Mouse (Mus musculus) natural killer cell, adult 2 months (primary cell): ENCODE measurements at regions not wholly inside any gene's neighbourhood (a gene's known extent, or its start where the extent isn't known, plus 50 kb on each side); places are given as distances from the start of the nearest gene placed in this dataset.

Source experiments
- DNase-seq, 2 experiments: peaks; one replicate each; pipeline ENCODE4 v3.0.0; 2022; ENCODE audit warnings: low spot score in 2 of 2

- DNase-seq, result no peak
Measured at GRCm38 (mm10) chr7:129048023-129048422, 208.8 kb upstream of the Plpp4 start.

DNA sequence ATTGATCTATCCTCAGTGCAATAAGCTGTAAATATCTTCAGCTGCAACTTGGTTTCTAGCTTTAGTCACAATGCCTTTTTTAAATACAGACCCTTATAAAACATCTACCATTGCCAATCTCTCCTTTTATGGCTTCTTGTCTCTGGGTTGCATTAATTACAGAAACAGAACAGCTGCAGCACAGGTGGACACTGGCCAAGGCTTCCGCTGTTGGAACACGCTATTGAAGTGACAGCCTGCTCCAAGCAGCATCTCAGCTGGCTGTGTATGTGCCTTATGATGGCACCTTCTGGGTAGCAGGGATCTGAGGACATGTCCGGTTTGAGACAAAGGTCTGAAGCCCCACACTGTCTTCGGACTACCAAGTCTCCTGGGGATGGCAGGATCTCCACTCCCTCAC lies 207.1 kb upstream of the Plpp4 start:
- no peak for DNase-seq

DNA sequence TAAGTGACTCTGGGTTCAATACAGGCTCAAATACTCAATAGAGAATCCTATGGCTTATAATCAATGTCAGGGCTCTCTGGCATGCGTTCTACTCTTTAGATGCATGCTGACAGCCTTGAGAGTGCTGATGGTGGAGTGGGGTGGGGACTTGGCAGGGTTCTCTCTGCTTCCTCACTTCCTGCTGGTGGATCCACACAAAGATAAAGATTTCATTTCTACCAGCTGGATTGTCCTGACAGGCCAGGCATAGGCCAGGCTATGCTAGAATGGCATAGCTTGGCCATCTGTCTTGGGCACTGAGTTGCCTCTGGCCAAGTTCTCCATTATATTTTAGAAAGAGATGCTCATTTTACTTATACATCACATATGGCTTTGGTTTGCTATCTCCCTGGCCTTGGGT lies 206.2 kb upstream of the Plpp4 start:
- no peak for DNase-seq

GRCm38 (mm10) chr7:129066891-129067290 lies 189.9 kb upstream of the Plpp4 start:
- DNase-seq, result no peak

- DNase-seq, result no peak
Measured at GRCm38 (mm10) chr7:129068137-129068536, 188.7 kb upstream of the Plpp4 start.

- no peak for DNase-seq
Measured at GRCm38 (mm10) chr7:129079786-129080185, 177.0 kb upstream of the Plpp4 start.

DNA sequence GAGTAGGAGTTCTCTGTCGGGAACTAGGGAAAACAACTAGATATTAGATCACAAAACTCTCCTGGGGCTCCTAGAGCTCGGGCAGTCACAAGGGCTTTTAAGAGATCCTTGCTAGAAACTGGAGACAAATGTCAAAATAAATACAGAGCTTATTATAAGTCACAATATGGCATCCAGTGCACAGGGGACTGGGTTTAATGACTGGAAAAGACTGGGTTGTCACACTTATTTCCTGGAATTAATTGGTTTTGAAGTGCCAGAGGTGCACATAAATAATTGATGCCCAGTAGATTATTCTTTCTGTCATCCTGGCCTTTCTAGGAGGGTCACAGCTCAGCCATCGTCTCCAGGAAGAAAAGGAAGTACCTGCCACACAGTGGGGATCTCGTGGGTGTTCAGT lies 165.4 kb upstream of the Plpp4 start:
- no peak for DNase-seq

GRCm38 (mm10) chr7:129096374-129097069 lies 160.3 kb upstream of the Plpp4 start:
- DNase-seq, result no peak

- DNase-seq, result no peak
Measured at GRCm38 (mm10) chr7:129102437-129102836, 154.4 kb upstream of the Plpp4 start.

GRCm38 (mm10) chr7:129134176-129134575 lies 122.7 kb upstream of the Plpp4 start:
- no peak for DNase-seq

- no peak for DNase-seq
Measured at GRCm38 (mm10) chr7:129134661-129135215, 122.1 kb upstream of the Plpp4 start.

GRCm38 (mm10) chr7:129137303-129137990 lies 119.4 kb upstream of the Plpp4 start:
- DNase-seq, result no peak

GRCm38 (mm10) chr7:129141942-129142598 lies 114.8 kb upstream of the Plpp4 start:
- no peak for DNase-seq

DNA sequence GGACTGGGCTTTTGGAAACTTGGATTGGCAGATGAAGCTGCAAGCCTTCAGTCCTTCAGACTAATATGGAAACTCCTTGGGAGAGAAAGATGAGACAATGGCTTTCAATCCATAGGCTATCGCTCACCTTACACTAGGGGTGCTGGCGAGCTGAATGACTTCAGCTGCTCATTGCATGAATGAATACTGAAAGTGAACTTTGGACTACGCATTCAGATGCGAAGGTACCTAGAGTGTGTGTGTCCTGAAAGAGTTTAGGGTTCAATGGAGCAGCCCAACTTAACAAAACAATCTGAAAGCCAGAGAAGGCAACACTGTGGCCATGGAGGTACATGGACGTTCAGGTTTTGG lies 114.3 kb upstream of the Plpp4 start:
- no peak for DNase-seq

- no peak for DNase-seq
Measured at GRCm38 (mm10) chr7:129155577-129155976, 101.3 kb upstream of the Plpp4 start.

DNA sequence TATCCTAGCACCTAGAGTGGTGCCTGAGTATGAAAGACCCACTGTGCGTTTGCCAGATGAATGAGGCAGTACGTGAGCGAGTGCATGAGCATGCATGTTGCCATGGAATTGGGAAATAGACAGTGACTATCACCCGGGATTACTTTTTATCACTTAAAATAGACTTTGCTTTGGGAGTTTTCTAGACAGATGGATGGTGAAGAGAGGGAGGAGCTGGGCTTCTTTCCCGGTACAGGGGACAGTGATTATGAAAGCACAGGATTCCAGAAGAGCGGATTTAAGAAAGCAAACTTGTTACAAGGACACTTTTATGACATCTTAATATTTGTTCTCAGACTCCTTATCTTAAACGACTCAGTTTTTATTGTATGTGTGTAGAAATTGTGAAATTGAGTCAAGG lies 86.9 kb upstream of the Plpp4 start:
- DNase-seq, result no peak

DNA sequence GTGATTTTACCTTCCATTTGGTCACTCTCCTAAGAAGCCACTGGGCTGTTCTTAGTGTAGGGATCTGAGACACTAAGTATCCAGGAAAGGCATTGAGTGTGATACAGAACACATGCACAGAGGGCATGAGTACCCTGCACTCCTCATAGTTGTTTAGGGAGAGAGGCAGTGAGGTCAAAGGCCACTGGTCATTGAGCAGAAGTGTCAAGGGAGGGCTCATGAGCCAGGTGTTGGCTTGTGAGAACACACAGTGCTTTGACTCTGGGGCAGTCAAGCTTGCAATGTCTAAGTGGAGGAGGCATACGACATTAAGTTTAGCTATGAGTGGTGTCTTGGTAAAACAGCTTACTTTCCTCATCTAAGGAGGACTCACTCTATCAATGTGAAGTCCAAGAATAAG lies 65.9 kb upstream of the Plpp4 start:
- DNase-seq, result no peak

DNA sequence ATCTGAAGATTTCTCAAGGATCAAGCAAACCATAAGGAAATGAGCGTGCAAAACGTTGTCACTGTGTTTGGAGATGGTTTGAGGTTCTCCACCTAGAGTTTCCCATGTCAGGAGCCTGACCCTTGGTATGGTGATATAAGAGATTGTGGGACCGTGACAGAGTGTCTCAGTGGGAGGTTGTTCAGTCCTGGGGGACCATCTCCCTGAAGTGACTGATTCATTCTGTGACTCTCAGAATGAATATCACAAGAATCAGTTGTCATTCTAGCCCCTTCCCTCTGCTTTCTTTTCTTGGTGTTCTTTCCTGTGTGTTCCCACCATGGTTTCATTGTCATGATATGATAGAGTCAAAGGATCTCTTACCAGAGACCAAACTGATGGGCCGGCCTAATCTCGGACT lies 49.8 kb upstream of the Plpp4 start:
- DNase-seq, result no peak
